Mouse (Mus musculus): Measurements from ENCODE around the gene Hcrtr2.
A peak's percentile ranks its signal among the peaks of the same experiment; 100 is the strongest.

The Hcrtr2 gene

DNA sequence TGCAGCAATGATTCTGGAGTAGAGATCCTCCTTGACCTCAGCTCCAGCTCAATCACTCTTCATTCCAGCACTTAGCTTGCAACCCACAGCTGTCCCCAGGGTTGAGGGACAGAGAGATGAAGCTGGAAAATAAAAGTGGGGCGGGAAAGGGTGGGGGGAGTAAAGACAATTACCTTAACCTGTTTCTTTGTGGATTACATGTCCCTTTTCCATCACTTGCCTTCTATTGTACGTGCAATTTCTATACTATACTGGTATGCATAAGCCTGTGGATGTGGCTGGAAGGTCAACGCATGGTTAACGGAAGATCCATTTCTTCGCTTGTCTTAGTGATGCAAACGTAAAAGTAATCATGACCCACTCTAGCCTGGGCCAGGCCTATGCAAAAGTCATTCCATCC, at the start of gene Hcrtr2:
Gene Hcrtr2 (minus strand): TSS at position 101 of the 400 bp plus-strand sequence.
- DNase-seq (ENCODE audit: low read depth, low spot score), result no peak

DNA sequence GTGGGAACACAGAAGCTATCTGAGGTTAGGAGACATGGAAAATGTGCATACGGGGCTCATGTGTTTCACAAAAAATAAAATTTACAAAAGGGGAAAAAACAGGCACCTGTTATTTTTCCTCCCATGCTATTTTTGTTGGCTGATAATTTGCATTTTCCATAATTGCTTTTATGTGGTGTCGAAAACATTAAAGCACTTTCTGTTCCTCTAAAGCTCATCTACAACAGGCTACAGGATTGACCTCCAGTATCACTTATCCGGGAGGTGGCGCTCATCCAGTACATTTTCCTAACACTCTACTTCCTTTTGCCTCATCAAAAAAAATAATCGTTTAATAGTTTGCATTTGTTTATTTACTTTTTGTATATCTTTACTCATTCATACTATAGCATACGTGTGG, 41.2 kb upstream of the Hcrtr2 start:
- DNase-seq (ENCODE audit: low read depth, low spot score), result no peak

DNA sequence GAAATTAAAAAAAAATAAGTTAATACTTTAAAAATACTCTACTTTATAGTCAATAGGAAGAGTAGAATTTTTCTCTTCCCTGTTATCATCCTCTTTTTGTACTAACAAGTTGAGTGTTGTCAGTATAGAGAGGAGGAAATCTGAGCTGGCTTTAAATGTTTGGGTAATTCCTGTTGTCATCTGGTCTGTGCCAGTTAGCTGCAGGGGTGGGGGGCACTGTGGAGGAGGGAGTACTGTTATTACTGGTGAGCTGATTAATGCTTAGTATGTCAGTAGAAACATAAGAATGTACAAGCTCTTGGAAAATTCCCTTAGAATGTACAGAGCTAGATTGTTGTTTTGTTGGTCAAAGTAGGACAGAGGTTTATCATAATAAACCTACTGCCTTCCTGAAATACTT, 36.7 kb upstream of the Hcrtr2 start:
- no peak for DNase-seq (ENCODE audit: low read depth, low spot score)

DNA sequence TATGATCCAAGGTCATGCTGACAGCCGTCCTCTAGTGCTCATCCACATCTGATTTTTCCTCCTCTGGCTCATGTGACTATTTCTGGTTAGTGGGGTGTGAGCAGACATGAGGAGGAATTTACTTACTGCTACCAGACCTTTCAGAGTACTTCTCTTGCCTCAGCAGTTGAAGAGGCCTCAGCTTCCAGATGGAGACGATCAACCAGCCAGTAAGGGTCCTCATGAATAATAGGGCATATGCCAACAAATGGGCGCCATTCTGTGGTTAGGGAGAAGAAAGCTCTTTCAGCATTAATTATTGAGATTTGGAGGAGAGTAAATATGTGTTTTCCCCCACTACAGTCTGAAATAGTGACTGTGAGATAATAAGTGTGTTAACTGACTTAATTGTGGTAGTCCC, 28.7 kb upstream of the Hcrtr2 start:
- DNase-seq (ENCODE audit: low read depth, low spot score), result no peak

DNA sequence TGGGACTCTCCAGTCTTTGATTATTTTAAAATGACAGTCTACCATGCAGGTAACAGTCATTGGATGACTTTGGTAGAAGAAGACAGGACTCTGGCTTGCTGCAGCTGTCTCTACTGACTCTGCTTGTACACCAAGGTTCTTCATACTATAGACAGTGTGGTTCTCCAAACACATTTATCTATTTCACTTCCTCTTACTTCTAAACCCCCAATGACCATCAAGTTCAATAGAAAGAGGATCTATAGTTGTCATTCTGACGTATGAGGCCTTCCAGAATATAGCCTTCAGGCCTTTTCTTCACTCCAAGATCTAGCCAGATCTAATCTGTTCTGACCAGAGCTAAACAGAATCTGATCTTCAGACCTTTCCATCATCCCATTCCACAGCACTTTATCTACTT, 23.6 kb upstream of the Hcrtr2 start:
- DNase-seq (ENCODE audit: low read depth, low spot score), result no peak

DNA sequence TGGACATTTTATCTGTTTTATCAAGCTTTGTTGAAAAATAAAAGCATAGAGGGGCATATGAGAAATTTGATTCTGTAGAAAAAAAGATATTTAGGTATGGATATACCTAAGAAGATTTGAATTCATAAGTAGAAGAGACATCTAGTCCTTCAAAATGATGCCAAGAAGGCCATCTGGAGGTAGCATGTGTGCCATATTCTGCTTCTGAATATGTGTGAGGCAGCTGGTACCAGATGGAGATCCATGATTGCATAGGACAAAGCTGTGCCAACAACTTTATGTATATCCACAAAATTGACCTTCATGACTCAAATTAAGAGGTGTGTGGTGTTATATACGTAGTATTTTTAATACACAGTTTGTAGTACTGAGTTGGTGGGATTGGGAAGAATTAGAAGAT, 7.4 kb upstream of the Hcrtr2 start:
- no peak for DNase-seq (ENCODE audit: low read depth, low spot score)

DNA sequence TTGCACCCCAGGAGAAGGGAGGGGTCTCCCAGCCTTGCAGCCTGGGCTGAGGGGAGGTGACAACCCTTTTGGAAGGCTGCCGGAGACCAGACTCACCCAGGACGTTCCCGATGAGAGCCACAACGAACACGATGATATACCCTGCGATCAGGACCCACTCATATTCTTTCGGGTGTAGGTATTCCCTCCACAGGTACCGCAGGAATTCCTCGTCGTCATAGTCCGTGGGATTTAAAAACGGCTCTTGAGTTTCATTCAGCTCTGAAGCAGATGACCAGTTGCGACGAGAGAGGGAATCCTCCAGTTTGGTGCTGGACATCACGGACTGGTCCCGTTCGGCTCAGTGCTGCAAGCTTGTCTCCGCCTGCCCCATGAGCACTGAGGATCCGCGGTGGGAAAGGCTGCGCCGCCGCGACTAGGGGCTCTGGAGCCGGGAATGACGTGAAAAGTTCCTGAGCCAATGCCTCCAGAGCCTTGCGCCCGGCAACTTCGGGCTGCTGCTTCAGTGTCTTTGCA, 412 bp downstream of the Hcrtr2 start:
- no peak for DNase-seq (ENCODE audit: low read depth, low spot score)

DNA sequence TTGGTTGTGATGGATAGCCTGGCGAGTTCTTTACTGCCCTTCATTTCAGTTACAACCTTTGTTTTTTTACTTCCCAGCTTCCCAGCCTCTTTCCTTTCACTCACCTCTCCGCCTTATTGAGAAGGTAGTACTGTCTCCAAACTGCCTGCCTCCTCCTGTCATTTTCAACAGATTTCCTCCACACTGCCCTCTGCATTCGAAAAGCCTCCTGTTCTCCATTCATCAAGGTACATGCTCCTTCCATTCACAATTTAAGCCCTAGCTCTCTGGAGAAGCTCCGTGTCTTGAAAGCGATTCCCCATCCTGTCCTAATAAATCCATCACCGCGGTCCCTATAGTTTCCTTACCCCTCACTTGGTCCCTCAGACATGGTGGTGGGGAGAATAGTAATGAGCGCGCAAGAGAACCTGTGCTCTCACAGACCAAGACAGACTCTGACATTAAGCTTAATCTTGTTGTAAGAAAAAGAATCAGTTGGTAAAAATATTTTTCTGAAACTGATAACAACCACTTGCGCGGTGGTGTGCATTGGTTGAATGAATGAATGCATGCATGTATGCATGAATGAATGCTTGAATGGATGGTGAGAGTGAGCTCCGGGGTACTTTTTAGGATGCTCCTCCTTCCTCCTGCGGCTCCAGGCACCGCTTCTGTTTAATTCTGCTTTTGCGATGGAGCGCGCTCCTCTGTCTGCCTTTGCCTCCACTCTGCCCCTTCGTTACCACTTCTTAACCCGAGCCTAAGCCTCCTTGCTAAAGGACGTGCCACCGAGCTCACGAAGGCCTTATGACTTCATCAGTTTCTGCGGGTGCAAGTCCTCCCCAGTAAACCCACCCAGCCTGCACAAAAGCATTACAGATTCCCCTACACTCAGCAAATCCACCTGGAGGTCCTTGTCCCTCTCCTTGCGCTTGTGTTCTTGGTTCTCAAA, 1.3 kb downstream of the Hcrtr2 start:
- no peak for DNase-seq (ENCODE audit: low read depth, low spot score)

DNA sequence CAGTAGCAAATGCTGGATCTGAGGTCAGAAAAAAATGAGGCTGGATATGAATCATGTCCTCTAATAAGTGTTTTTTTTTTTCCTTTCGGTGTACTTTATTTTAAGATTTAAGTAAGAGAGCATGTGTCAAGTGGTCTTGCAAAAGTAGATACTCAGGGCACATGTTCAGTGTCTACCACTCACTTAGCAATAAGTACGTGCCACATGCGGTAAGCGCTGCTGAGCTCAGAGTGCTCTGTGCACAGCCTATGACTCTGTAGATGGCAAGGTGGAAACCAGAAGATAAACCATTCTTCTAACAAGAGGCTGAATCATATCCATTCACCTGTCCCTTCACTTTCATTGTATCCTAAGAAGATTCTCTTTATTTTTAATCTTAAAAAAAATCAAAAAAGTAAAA, 2.1 kb downstream of the Hcrtr2 start:
- DNase-seq (ENCODE audit: low read depth, low spot score), result no peak

DNA sequence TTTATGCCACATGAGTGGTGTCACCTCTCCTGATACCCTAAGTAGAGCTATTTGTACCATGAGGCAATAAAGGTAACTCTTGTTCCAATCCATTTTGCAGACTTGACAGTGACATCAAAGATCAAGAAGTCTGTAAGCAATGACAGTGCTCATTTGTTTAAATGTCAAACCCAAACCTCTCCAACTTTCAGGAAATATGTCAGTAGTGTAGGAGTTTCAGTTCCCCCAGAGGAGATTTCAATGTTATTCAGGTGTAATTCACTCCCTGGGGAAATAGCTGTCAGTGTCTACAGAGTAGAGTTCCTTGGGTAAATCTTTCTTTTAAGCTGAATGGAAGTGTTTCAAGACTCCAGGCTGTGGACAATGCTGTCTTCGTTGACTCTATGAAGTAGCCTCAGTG, 2.9 kb downstream of the Hcrtr2 start:
- no peak for DNase-seq (ENCODE audit: low read depth, low spot score)

DNA sequence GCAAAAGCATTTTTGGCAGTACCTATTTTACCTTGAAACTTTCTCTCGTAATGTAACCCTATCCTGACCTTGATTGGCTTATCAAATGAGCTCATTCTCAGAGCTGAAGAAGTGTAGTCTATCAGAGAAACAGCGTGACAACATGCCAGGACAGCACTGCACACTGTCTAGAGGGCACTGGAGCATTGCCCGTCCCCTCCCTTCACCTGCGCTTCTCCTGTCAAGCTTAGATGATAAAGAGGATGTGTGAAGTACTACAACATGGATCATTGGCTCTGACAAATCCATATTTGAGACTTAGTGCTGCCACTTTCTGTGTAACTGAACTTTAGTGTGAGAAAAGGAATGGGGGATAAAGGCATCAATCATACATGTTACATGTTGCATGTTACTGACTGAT, 5.4 kb downstream of the Hcrtr2 start:
- DNase-seq (ENCODE audit: low read depth, low spot score), result no peak

DNA sequence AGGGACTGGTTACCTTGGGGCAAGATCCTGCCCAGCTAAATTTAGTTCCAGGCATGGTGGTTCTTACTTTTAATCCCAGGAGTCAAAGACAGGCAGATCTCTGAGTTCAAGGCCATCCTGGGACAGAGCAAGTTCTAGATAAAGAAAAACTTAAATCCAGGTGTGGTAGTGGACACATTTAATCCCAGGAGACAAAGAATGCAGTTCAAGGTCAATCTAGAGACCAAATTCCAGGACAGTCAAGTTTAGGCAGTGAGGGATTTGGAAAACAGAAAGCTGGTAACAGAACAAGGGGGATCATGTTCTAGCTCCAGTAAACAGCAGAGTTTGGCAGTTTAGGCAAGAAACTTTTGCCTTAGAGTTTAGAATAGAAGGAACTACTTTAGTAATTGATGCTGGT, 8.6 kb downstream of the Hcrtr2 start:
- no peak for DNase-seq (ENCODE audit: low read depth, low spot score)

DNA sequence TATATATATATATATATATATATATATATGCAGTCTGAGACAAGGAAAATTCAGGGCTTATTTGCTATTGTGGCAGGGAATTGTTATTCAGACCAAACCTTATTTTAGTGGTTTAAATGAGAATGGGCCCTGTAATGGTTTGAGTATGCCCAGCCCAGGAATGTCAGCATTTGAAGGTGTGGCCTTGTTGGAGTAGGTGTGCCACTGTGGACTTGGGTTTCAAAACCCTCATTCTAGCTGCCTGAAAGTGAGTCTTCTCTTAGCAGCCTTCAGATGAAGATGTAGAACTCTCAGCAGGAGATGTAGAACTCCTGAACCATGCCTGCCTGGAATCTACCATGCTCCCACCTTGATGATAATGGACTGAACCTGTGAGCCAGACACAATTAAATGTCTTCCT, 9.7 kb downstream of the Hcrtr2 start:
- no peak for DNase-seq (ENCODE audit: low read depth, low spot score)

DNA sequence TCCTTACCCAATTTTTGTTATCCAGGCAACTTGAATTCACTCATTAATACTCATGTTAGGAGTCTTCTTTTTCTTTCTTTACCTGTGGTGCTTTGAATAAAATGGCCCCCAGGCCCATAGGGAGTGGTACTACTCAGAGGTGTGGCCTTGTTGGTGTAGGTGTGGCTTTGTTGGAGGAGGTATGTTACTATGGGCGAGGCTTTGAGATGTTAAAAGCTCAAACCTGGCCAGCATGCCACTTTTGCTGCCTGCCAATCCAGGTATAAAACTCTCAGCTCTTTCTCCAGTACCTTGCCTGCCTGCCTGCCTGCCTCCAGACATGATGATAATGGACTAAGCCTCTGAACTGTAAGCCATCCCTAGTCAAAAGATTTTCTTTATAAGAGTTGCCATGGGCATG, 11.4 kb downstream of the Hcrtr2 start:
- no peak for DNase-seq (ENCODE audit: low read depth, low spot score)

DNA sequence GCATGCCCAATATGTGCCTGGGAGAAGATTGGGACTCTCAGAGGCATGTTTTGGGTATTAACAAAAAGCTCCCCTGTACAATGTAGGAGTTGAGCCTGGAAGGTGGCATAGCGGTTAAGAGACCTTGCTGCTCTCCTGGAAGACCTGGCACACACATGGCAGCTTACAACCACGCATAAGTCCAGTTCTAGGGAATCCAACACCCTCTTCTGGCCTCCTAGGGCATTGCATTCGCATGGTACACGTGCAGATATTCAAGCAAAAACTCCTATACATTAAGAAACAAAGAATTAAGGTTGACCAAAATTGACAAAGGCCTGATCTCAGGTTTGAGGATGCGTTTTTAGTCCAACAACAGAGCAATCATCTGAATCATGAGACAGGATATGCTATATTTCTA, 32.3 kb downstream of the Hcrtr2 start:
- no peak for DNase-seq (ENCODE audit: low read depth, low spot score)

DNA sequence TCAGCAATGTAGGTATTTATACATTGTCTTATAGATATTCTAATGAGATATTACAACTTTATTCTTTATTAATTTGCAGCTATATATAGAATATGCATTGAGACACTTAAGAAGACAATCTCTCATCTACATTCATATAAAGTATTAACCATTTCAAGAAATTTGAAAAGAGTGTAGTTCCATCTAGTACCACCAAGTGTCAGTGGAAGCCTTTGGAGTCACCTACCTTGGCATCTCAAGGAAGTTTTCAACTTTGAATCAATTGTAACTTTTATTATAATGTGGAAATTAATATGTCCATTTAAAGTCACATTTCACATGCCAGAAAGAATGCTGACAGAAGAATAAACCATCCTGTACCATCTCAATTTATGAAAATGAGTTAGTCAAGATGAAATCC, 52.8 kb downstream of the Hcrtr2 start:
- no peak for DNase-seq (ENCODE audit: low read depth, low spot score)

DNA sequence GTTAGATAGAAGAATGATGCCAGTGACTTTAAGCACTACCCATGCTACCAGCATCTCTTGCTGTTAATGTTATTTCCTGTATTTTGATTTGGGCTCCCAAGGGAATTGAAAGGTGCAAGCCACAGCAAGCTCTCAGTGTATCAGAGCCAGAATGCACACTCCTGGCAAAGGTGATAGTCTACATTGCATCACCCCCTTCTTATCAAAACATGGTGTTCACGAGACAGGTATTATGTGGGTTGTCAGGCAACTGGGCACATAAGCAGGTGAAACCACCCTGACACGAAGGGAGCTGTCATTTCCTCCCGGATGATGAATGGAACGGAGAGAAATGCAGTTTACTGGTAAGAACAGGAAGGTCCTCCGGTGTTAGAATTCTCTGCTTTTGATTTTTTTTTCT, 65.9 kb downstream of the Hcrtr2 start:
- DNase-seq (ENCODE audit: low read depth, low spot score), result no peak

DNA sequence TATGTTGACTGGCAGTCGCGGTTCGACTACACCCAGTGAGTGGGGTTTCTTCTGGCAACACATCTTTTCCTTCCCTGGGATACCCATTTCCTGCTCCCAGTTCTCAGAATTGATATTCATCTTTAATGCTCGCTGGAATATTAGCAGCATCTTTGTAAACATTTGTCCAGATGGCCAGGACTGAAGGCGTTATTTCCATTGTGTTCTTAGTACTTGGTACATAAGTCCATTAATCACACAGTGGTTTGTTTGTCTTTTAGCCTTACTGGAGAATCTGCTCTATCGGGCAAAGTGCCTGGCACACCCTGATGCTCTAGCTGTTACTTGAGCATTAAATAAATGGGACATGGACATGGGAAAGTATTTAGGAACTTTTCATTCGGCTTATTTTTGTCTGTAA, 71.1 kb downstream of the Hcrtr2 start:
- no peak for DNase-seq (ENCODE audit: low read depth, low spot score)

DNA sequence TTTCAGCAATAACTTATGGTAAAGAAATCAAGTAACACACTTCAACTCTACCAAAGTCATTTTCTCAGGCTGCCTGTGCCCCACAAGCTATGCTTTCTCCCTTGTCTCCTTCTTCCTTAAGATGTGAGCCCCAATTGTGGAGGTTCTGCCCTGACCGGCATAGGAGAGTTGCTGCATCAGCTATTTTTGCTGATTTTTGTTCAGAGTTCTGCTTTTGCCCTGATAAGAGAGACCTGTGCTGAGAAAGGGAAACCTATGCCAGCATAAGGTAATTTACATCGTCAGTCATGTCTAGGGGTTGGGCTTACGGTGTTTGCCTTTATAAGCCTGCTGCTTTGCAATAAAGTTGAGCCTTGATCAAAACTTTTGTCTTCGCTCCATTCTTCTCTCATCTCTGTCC, 71.5 kb downstream of the Hcrtr2 start:
- DNase-seq (ENCODE audit: low read depth, low spot score), result no peak

DNA sequence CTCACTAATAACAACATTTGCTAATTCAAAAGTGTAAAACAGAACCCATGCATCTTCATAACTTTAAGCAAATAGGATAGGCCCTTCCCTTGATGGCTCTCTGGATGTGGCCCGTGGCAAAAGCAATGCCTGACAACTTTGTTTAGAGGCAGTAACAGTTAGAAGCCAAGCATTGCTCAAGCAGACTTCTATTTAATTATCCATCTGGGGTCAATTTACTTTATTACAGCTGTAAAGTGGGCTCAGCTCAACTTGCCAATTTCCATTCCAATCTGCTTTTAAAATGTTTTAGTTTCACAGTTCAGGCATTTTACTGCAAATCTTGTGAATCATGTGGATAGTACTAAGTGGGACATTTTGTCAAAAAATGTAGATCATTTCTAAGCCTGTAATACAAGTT, 81.3 kb downstream of the Hcrtr2 start:
- no peak for DNase-seq (ENCODE audit: low read depth, low spot score)

DNA sequence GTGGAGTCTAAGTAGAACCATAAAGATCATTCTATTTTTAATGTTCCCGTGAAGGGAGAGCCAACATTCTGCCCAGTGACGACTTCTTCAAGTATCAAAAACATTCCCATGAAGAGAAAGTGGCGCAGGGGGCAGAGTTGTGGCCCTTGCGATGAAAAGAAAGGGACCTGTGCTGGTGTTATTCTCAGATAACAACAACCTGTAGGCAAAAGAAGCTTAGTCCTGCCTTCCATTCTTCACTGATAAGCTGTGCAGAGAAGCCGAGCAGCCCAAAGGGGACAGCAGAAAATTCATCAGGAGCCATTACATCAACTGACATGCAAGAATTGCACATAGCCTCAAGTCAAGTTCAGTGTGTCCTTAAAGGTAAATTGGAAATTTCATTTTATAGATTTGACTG, 85.7 kb downstream of the Hcrtr2 start:
- peak; percentile 32 for DNase-seq (ENCODE audit: low read depth, low spot score)

DNA sequence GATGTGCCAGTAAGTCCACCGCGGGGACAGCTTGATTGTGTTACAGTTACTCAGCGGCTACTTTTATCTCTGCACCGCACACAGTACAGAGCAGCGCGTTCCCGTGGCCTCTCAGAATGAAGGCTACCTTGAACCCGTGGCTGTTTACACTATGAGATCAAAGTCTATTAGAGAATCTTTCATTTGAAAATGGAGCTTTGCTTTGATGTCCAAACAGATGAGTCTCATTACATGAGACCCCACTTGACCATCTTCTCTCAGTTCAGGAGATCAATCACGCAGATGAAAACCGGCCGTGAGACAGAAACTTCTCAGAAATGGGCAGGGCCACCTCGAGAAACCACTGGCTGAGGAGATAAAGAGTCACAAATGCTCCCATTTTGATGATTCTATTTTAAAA, 86.4 kb downstream of the Hcrtr2 start:
- DNase-seq (ENCODE audit: low read depth, low spot score), result peak; percentile 62

DNA sequence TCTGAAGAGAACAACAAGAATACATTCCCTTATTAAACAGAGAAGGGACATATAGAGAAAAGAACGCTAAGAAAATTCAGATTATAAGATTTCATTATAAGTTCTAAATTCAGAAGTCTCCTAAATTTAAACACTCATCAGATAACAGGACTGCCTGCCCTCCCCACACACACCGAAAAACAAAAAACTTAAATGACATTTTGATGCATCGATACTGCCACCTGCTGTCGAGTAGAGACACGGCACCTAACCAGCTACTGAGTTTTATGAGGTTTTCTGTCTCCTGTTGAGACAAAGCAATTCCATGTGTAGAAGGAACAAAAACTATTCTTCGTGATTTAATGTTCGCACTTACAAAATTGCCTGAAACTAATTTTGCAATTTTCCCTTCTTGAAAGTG, 87.0 kb downstream of the Hcrtr2 start:
- DNase-seq (ENCODE audit: low read depth, low spot score), result peak; percentile 77
